Mouse (Mus musculus): ENCODE data around the gene Vasp. TPM values are rescaled to one million over a fixed set of nuclear protein-coding genes. Genes with fewer than 3 reads are reported as not detected.

Gene Vasp
- polyA plus RNA-seq, 1 experiment, result 75.7 TPM

DNA sequence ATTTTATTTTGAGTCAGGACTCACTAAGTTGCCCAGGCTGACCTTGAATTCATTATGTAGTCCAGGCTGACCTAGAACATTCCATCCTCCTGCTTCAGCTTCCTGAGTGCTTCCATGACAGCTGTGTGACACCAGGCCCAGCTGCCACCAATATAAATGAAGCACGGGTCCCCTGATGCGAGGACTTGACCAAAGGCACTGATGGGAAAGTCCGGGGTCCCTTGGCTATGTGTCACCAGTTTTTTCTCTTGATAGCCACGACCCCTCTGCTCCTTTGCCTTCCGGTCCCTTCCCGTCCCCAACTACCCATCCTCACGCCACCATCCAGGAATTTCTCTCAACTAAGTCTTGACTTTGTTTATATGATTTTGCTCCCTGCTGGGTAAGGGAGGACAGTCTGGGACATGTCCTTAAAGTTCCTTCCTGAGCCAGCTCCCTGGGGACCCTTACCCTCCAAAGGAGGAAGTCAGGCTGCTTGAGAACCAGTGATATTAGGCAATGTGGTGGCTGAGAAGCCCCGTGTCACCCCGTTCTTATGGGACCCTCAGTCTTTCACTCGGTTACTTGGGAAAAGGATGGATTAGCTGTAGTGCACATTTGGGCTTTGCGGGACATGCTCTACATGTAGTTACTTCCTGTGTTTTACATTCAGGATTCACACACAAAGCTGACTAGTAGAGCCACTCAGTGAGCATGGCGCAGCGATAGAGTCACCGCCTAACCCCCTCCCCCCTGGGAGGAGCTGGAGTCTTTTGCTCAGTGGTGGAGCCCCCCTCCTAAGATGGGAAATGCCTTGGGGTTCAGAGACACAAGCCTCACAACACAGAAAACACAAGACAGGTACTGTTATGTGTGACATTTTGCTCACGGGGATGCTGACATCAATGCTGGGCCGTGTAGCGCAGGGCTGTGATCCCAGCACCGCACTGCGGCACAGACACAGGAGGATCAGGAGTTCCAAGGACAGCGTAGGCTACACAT is 44.5 kb downstream of the Vasp start:
- peak overlapping the region; percentile 73 for H3K27ac ChIP-seq (ENCODE audit: insufficient read depth, low read length)
- H3K4me1 ChIP-seq (ENCODE audit: control insufficient read depth, insufficient read depth, low read length), result no peaks in the 10 kb centered on the region
- peak overlapping the region; percentile 52 for H3K9ac ChIP-seq (ENCODE audit: low read depth, poor library complexity, severe bottlenecking)
- TF ChIP-seq CTCF (IDR thresholded peaks at IDR 0.05; ENCODE audit: low read depth, low read length), result no peak
- TF ChIP-seq EP300 (IDR thresholded peaks at IDR 0.05; ENCODE audit: insufficient read depth, low read depth, low read length), result no peak
- no peak for TF ChIP-seq POLR2A (IDR thresholded peaks at IDR 0.05; ENCODE audit: insufficient read depth, low read length)
- no peaks in the 10 kb centered on the region for H3K36me3 ChIP-seq (ENCODE audit: control insufficient read depth, insufficient read depth, low read length, poor library complexity, severe bottlenecking)
- H3K4me3 ChIP-seq (ENCODE audit: low read depth, low read length), result peak overlapping the region; percentile 88
- no peaks in the 10 kb centered on the region for H3K27me3 ChIP-seq (ENCODE audit: control insufficient read depth, insufficient read depth, low read length, poor library complexity, severe bottlenecking)
- H3K9me3 ChIP-seq (replicated peaks; ENCODE audit: control insufficient read depth, insufficient read depth, low read length, poor library complexity, severe bottlenecking), result no peaks in the 10 kb centered on the region

DNA sequence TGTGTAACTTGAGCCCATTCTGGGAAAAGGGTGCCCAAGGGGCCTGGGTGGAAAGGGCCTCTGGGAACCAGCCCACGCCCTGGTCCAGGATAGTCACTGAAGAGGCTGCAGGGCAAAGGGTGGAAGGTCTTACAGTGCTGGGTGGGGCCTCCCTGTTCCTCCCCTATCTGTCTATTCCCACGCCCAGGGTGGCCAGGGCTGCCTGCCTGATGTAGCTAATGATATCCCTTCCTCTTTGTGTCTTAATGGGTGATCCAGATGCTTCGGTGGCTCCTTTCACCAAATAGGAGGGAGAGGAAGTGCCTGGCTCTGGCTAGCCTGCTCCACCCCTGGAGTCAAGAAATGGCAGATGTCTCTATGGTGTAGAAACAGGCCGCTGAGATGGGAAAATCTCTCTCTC is 46.7 kb downstream of the Vasp start:
- TF ChIP-seq CTCF (IDR thresholded peaks at IDR 0.05; ENCODE audit: low read depth, low read length) (no peak), POLR2A (IDR thresholded peaks at IDR 0.05; ENCODE audit: insufficient read depth, low read length) (no peak), EP300 (IDR thresholded peaks at IDR 0.05; ENCODE audit: insufficient read depth, low read depth, low read length) (no peak)
- Histone ChIP-seq H3K4me3 (ENCODE audit: low read depth, low read length) (no peak overlapping the region), H3K9me3 (replicated peaks; ENCODE audit: control insufficient read depth, insufficient read depth, low read length, poor library complexity, severe bottlenecking) (no peaks in the 10 kb centered on the region), H3K36me3 (ENCODE audit: control insufficient read depth, insufficient read depth, low read length, poor library complexity, severe bottlenecking) (no peaks in the 10 kb centered on the region), H3K4me1 (ENCODE audit: control insufficient read depth, insufficient read depth, low read length) (no peaks in the 10 kb centered on the region), H3K27ac (ENCODE audit: insufficient read depth, low read length) (no peak overlapping the region), H3K9ac (ENCODE audit: low read depth, poor library complexity, severe bottlenecking) (no peak overlapping the region), H3K27me3 (ENCODE audit: control insufficient read depth, insufficient read depth, low read length, poor library complexity, severe bottlenecking) (no peaks in the 10 kb centered on the region)

DNA sequence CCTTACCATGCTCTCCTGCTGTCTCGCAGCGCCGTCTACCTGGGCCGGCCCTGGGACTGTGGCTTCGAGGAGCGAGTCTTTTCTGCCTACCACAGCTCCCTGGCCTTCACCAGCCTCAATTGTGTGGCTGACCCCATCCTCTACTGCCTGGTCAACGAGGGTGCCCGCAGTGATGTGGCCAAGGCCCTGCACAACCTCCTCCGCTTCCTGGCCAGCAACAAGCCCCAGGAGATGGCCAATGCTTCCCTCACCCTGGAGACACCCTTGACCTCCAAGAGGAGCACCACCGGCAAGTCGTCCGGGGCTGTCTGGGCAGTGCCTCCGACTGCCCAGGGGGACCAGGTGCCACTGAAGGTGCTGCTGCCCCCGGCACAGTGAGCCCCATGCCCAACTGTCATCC is 48.7 kb downstream of the Vasp start:
- Histone ChIP-seq H3K27ac (ENCODE audit: insufficient read depth, low read length) (no peak overlapping the region), H3K36me3 (ENCODE audit: control insufficient read depth, insufficient read depth, low read length, poor library complexity, severe bottlenecking) (no peaks in the 10 kb centered on the region), H3K27me3 (ENCODE audit: control insufficient read depth, insufficient read depth, low read length, poor library complexity, severe bottlenecking) (no peaks in the 10 kb centered on the region), H3K4me1 (ENCODE audit: control insufficient read depth, insufficient read depth, low read length) (no peaks in the 10 kb centered on the region), H3K4me3 (ENCODE audit: low read depth, low read length) (peak overlapping the region; percentile 21; the same call in 1 of the 2 replicates), H3K9me3 (replicated peaks; ENCODE audit: control insufficient read depth, insufficient read depth, low read length, poor library complexity, severe bottlenecking) (no peaks in the 10 kb centered on the region), H3K9ac (ENCODE audit: low read depth, poor library complexity, severe bottlenecking) (no peak overlapping the region)
- no peak for TF ChIP-seq POLR2A (IDR thresholded peaks at IDR 0.05; ENCODE audit: insufficient read depth, low read length)
- no peak for TF ChIP-seq CTCF (IDR thresholded peaks at IDR 0.05; ENCODE audit: low read depth, low read length)
- TF ChIP-seq EP300 (IDR thresholded peaks at IDR 0.05; ENCODE audit: insufficient read depth, low read depth, low read length), result no peak

DNA sequence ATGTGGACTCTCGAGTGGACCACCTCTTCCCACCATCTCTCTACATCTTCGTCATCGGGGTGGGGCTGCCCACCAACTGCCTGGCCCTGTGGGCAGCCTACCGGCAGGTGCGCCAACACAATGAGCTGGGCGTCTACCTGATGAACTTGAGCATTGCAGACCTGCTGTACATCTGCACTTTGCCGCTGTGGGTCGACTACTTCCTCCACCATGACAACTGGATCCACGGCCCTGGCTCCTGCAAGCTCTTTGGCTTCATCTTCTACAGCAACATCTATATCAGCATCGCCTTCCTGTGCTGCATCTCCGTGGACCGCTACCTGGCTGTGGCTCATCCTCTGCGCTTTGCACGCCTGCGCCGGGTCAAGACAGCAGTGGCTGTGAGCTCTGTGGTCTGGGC is 49.4 kb downstream of the Vasp start:
- H3K4me1 ChIP-seq (ENCODE audit: control insufficient read depth, insufficient read depth, low read length), result no peaks in the 10 kb centered on the region
- peak overlapping the region; percentile 21 for H3K4me3 ChIP-seq (ENCODE audit: low read depth, low read length)
- H3K9ac ChIP-seq (ENCODE audit: low read depth, poor library complexity, severe bottlenecking), result no peak overlapping the region
- H3K27me3 ChIP-seq (ENCODE audit: control insufficient read depth, insufficient read depth, low read length, poor library complexity, severe bottlenecking), result no peaks in the 10 kb centered on the region
- TF ChIP-seq POLR2A (IDR thresholded peaks at IDR 0.05; ENCODE audit: insufficient read depth, low read length) (no peak), EP300 (IDR thresholded peaks at IDR 0.05; ENCODE audit: insufficient read depth, low read depth, low read length) (no peak), CTCF (IDR thresholded peaks at IDR 0.05; ENCODE audit: low read depth, low read length) (no peak)
- H3K27ac ChIP-seq (ENCODE audit: insufficient read depth, low read length), result no peak overlapping the region
- H3K36me3 ChIP-seq (ENCODE audit: control insufficient read depth, insufficient read depth, low read length, poor library complexity, severe bottlenecking), result no peaks in the 10 kb centered on the region
- no peaks in the 10 kb centered on the region for H3K9me3 ChIP-seq (replicated peaks; ENCODE audit: control insufficient read depth, insufficient read depth, low read length, poor library complexity, severe bottlenecking)

DNA sequence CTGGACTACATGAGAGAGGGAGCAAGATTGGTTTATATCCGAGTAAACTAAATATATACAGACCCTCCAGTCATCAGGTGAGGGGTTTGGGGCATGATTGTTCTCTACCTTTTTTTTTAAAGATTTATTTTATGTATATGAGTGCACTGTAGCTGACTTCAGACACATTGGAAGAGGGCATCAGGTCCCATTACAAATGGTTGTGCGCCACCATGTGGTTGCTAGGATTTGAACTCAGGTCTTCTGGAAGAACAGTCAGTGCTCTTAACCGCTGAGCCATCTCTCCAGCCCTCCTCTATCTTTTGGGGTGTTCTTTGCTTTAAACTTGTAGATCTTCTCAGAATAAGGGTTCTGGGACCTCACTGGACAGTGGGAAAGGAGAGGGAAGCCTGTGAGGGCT is 51.6 kb downstream of the Vasp start:
- H3K9ac ChIP-seq (ENCODE audit: low read depth, poor library complexity, severe bottlenecking), result no peak overlapping the region
- TF ChIP-seq POLR2A (IDR thresholded peaks at IDR 0.05; ENCODE audit: insufficient read depth, low read length) (no peak), CTCF (IDR thresholded peaks at IDR 0.05; ENCODE audit: low read depth, low read length) (no peak), EP300 (IDR thresholded peaks at IDR 0.05; ENCODE audit: insufficient read depth, low read depth, low read length) (no peak)
- H3K4me3 ChIP-seq (ENCODE audit: low read depth, low read length), result no peak overlapping the region
- H3K4me1 ChIP-seq (ENCODE audit: control insufficient read depth, insufficient read depth, low read length), result no peaks in the 10 kb centered on the region
- H3K36me3 ChIP-seq (ENCODE audit: control insufficient read depth, insufficient read depth, low read length, poor library complexity, severe bottlenecking), result no peaks in the 10 kb centered on the region
- no peaks in the 10 kb centered on the region for H3K27me3 ChIP-seq (ENCODE audit: control insufficient read depth, insufficient read depth, low read length, poor library complexity, severe bottlenecking)
- no peak overlapping the region for H3K27ac ChIP-seq (ENCODE audit: insufficient read depth, low read length)
- H3K9me3 ChIP-seq (replicated peaks; ENCODE audit: control insufficient read depth, insufficient read depth, low read length, poor library complexity, severe bottlenecking), result no peaks in the 10 kb centered on the region

DNA sequence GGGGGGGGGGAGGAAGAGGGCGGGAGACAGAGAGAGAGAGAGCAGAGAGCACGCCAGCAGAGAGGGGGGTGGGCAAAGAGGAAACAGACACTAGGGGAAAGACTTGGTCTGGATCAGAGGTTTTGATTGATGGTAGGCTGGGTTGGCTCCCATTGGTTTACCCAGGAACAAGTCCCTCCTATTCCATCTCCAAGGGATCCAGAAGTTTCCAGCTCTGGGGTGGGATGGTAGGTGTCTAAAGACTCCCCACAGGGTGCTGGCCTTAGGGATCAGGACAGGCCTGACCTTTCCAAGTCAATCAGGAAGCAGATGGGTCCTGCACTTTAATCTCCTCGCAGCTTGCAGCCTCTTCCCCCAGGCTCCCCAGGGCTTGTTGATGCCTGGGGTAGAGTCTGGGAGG is 53.7 kb downstream of the Vasp start:
- no peaks in the 10 kb centered on the region for H3K27me3 ChIP-seq (ENCODE audit: control insufficient read depth, insufficient read depth, low read length, poor library complexity, severe bottlenecking)
- no peaks in the 10 kb centered on the region for H3K9me3 ChIP-seq (replicated peaks; ENCODE audit: control insufficient read depth, insufficient read depth, low read length, poor library complexity, severe bottlenecking)
- no peak overlapping the region for H3K9ac ChIP-seq (ENCODE audit: low read depth, poor library complexity, severe bottlenecking)
- H3K27ac ChIP-seq (ENCODE audit: insufficient read depth, low read length), result no peak overlapping the region
- H3K36me3 ChIP-seq (ENCODE audit: control insufficient read depth, insufficient read depth, low read length, poor library complexity, severe bottlenecking), result no peaks in the 10 kb centered on the region
- peaks cover 2% of the 10 kb centered on the region for H3K4me1 ChIP-seq (ENCODE audit: control insufficient read depth, insufficient read depth, low read length)
- TF ChIP-seq CTCF (IDR thresholded peaks at IDR 0.05; ENCODE audit: low read depth, low read length) (no peak), POLR2A (IDR thresholded peaks at IDR 0.05; ENCODE audit: insufficient read depth, low read length) (no peak), EP300 (IDR thresholded peaks at IDR 0.05; ENCODE audit: insufficient read depth, low read depth, low read length) (no peak)
- H3K4me3 ChIP-seq (ENCODE audit: low read depth, low read length), result no peak overlapping the region

Measured in ES-Bruce4 (cell line).